Mouse (Mus musculus) cerebellum, postnatal 4 days (tissue): ENCODE measurements around the gene Fmnl1.
A peak's percentile ranks its signal among the peaks of the same experiment; 100 is the strongest.

Source experiments
- DNase-seq, 2 experiments: peaks; one replicate each; pipeline ENCODE4 v3.0.0; 2022; ENCODE audit warnings: low spot score in 2 of 2, mixed read lengths in 1 of 2

The Fmnl1 gene

GRCm38 (mm10) chr11:103170494-103171285 lies at the start of gene Fmnl1:
Gene Fmnl1 (plus strand): TSS chr11:103171107.
- peak in 1 of 2 experiments; percentile 42 for DNase-seq

- peak; percentile 45 to 81 for DNase-seq
Measured at GRCm38 (mm10) chr11:103131701-103132575, 39.0 kb upstream of the Fmnl1 start, which contains the start of gene Hexim2. Gene Hexim2 (plus strand): TSS chr11:103132429.

- DNase-seq, result peak; percentile 100
Measured at GRCm38 (mm10) chr11:103132576-103133455, 38.1 kb upstream of the Fmnl1 start.

GRCm38 (mm10) chr11:103133456-103134185 lies 37.3 kb upstream of the Fmnl1 start:
- no peak for DNase-seq

- DNase-seq, result no peak
Measured at GRCm38 (mm10) chr11:103134221-103134620, 36.7 kb upstream of the Fmnl1 start.

- DNase-seq, result no peak
Measured at GRCm38 (mm10) chr11:103136039-103136577, 34.8 kb upstream of the Fmnl1 start.

- DNase-seq, result no peak
Measured at GRCm38 (mm10) chr11:103139951-103140762, 30.8 kb upstream of the Fmnl1 start.

GRCm38 (mm10) chr11:103140763-103141100 lies 30.2 kb upstream of the Fmnl1 start:
- no peak for DNase-seq

- DNase-seq, result no peak
Measured at GRCm38 (mm10) chr11:103141101-103141943, 29.6 kb upstream of the Fmnl1 start.

- DNase-seq, result no peak
Measured at GRCm38 (mm10) chr11:103141944-103142255, 29.0 kb upstream of the Fmnl1 start.

GRCm38 (mm10) chr11:103142441-103143182 lies 28.3 kb upstream of the Fmnl1 start:
- DNase-seq, result peak; percentile 45 to 67

GRCm38 (mm10) chr11:103144309-103145285 lies 26.3 kb upstream of the Fmnl1 start:
- DNase-seq, result no peak

GRCm38 (mm10) chr11:103146386-103146785 lies 24.5 kb upstream of the Fmnl1 start:
- DNase-seq, result no peak

GRCm38 (mm10) chr11:103147766-103148165 lies 23.1 kb upstream of the Fmnl1 start:
- DNase-seq, result no peak

GRCm38 (mm10) chr11:103149771-103150170 lies 21.1 kb upstream of the Fmnl1 start:
- DNase-seq, result no peak

GRCm38 (mm10) chr11:103158621-103159478 lies 12.1 kb upstream of the Fmnl1 start:
- peak; percentile 96 to 98 for DNase-seq
